Mouse (Mus musculus) brain, embryonic 14.5 days (tissue): ENCODE data around the gene Tmod1.

Experiments
- CTCF ChIP-seq: fragments of 200-500 bp; IDR thresholded peaks from 2 replicates; pipeline ENCODE4 v1.5.1; 2012; ENCODE audit warnings: inconsistent platforms, mild to moderate bottlenecking, moderate library complexity, borderline replicate concordance; ENCODE audit not compliant: insufficient read depth, insufficient read length; ENCODE audit errors: extremely low read depth
- POLR2A ChIP-seq: fragments of 200-500 bp; IDR thresholded peaks from 2 replicates; pipeline ENCODE4 v1.6.1; 2012; ENCODE audit warnings: mild to moderate bottlenecking, inconsistent platforms, borderline replicate concordance; ENCODE audit not compliant: poor library complexity, insufficient read depth, insufficient read length, severe bottlenecking; ENCODE audit errors: extremely low read depth

- no peak for TF ChIP-seq POLR2A
- no peak for TF ChIP-seq CTCF
Measured at GRCm38 (mm10) chr4:46068060-46068459, 29.3 kb downstream of the Tmod1 start.
